In genomic region chrX:138437939-138438338, GRCm38 (mm10) we compare ENCODE assay signal across 16 mouse cellular contexts.
A peak's percentile ranks its signal among the peaks of the same experiment; 100 is the strongest.
DNase-seq lines count a peak whose midpoint lies in the region; ATAC-seq and TF ChIP-seq lines count a peak whose summit lies in the region.
"Had no signal": no experiment of that assay in that cellular context is flagged by ENCODE, and none has a peak within 500 bp of the region (broad histone marks: within the 10 kb centered on the region; RNA-seq: fewer than 3 reads in every experiment).

No protein-coding gene starts in this region.

- no peaks in the 10 kb centered on the region for H3K27me3 ChIP-seq in lung, embryonic 15.5 days
- H3K27me3 ChIP-seq: embryonic facial prominence, embryonic 12.5 days; hindbrain, embryonic 15.5 days; megakaryocyte, embryonic 14.5 days had no signal

- no peaks in the 10 kb centered on the region for H3K4me1 ChIP-seq in lung, embryonic 15.5 days
- H3K4me1 ChIP-seq: embryonic facial prominence, embryonic 12.5 days; hindbrain, embryonic 15.5 days; megakaryocyte, embryonic 14.5 days had no signal

- H3K9ac ChIP-seq in lung, embryonic 15.5 days: no peak overlapping the region
- H3K9ac ChIP-seq: embryonic facial prominence, embryonic 12.5 days; hindbrain, embryonic 15.5 days had no signal

- 28% methylated on average over 3 of the region's 3 CpGs for WGBS in lung, embryonic 15.5 days

- intact Hi-C loops in gastrocnemius, adult 2 months (cut with DNase I): no loop called here
- intact Hi-C loops in heart, postnatal 25 days (cut with DNase I): loop anchor here (5.0 kb wide), 1 partner anchor 129 kb away; no protein-coding TSS in a partner anchor

- no peak overlapping the region for H3K4me2 ChIP-seq in lung, embryonic 15.5 days
- H3K4me2 ChIP-seq: embryonic facial prominence, embryonic 12.5 days; hindbrain, embryonic 15.5 days had no signal

- no peaks in the 10 kb centered on the region for H3K36me3 ChIP-seq in lung, embryonic 15.5 days
- H3K36me3 ChIP-seq: embryonic facial prominence, embryonic 12.5 days; hindbrain, embryonic 15.5 days had no signal

- H3K4me3 ChIP-seq in gastrocnemius, adult 2 months: no peak overlapping the region
- no peak overlapping the region for H3K4me3 ChIP-seq in lung, embryonic 15.5 days
- H3K4me3 ChIP-seq: embryonic facial prominence, embryonic 12.5 days; hindbrain, embryonic 15.5 days; megakaryocyte, embryonic 14.5 days had no signal

- H3K9me3 ChIP-seq in lung, embryonic 15.5 days: no peaks in the 10 kb centered on the region
- H3K9me3 ChIP-seq: embryonic facial prominence, embryonic 12.5 days; hindbrain, embryonic 15.5 days; megakaryocyte, embryonic 14.5 days had no signal

- no peak for DNase-seq in frontal cortex, postnatal 25 days (ENCODE audit: low spot score in 2 of 2)
- DNase-seq in gastrocnemius, adult 2 months: peak; percentile 73
- peak; percentile 3 for DNase-seq in heart, postnatal 25 days (ENCODE audit: low spot score)
- no peak for DNase-seq in thymus, postnatal 14 days
- DNase-seq in kidney, postnatal 4 days: no peak
- no peak for DNase-seq in kidney, adult 11 months
- DNase-seq: cerebellum, adult 8-10 months; kidney, adult 8-10 months; left cerebral cortex, postnatal 4 days; right cerebral cortex, adult 18-20 months; thymus, postnatal 25 days had no signal

- ATAC-seq in frontal cortex, adult (ENCODE audit: low TSS enrichment): peak; percentile 67
- peak; percentile 87; the same call in 1 of the 2 replicates for ATAC-seq in lung, embryonic 15.5 days (ENCODE audit: borderline replicate concordance, extremely low read depth, low FRiP score, low TSS enrichment)

- no peak for TF ChIP-seq CTCF in gastrocnemius, adult 2 months (IDR thresholded peaks at IDR 0.05)

- H3K27ac ChIP-seq in gastrocnemius, adult 2 months: peak overlapping the region; percentile 44
- H3K27ac ChIP-seq in lung, embryonic 15.5 days: no peak overlapping the region
- H3K27ac ChIP-seq: embryonic facial prominence, embryonic 12.5 days; hindbrain, embryonic 15.5 days had no signal

Comparison
In these comparisons a context has a peak if more than half of its experiments do, and no peak if none do; other contexts are left out.
1. DNase-seq: peak in gastrocnemius, adult 2 months (single experiment) and heart, postnatal 25 days (single experiment); none in frontal cortex, postnatal 25 days (0 of 2), thymus, postnatal 14 days (single experiment), kidney, postnatal 4 days (0 of 2) and kidney, adult 11 months (single experiment).